Mouse (Mus musculus) limb, embryonic 14.5 days (tissue): ENCODE data around the gene Prlhr. TPM values are rescaled to one million over a fixed set of nuclear protein-coding genes. Genes with fewer than 3 reads are reported as not detected.

Experiments used
- ATAC-seq: fragments of 200-750 bp; cut with Nextera tagmentation; 2 replicates; pipeline ENCODE4 v1.8.0; 2017; ENCODE audit warnings: low read depth, moderate number of reproducible peaks, moderate TSS enrichment; ENCODE audit not compliant: low FRiP score
- DNase-seq: peaks from one replicate; pipeline ENCODE4 v3.0.0-alpha.2; 2015; ENCODE audit warnings: low spot score
- H3K27ac ChIP-seq: fragments of 300-500 bp; sonication (generic); replicated peaks from 2 replicates; pipeline ENCODE4 v1.5.1; 2014; ENCODE audit warnings: low read depth, mild to moderate bottlenecking, low read length, moderate library complexity, mixed read lengths
- H3K27me3 ChIP-seq: fragments of 300-500 bp; sonication (generic); 2 replicates; pipeline ENCODE4 v1.6.1; 2014; ENCODE audit warnings: low read length, mixed read lengths; ENCODE audit not compliant: control insufficient read depth, insufficient read depth
- H3K36me3 ChIP-seq: fragments of 300-500 bp; sonication (generic); 2 replicates; pipeline ENCODE4 v1.6.1; 2014; ENCODE audit warnings: mild to moderate bottlenecking, low read length, moderate library complexity, mixed read lengths; ENCODE audit not compliant: control insufficient read depth, insufficient read depth
- H3K4me1 ChIP-seq: fragments of 300-500 bp; sonication (generic); 2 replicates; pipeline ENCODE4 v1.6.1; 2014; ENCODE audit warnings: antibody characterized with exemption, low read length, mixed read lengths; ENCODE audit not compliant: control insufficient read depth, insufficient read depth
- H3K4me2 ChIP-seq: fragments of 300-500 bp; sonication (generic); replicated peaks from 2 replicates; pipeline ENCODE4 v1.6.1; 2014; ENCODE audit warnings: low read depth, mild to moderate bottlenecking, low read length, moderate library complexity; ENCODE audit not compliant: severe bottlenecking
- H3K4me3 ChIP-seq: fragments of 300-500 bp; sonication (generic); replicated peaks from 2 replicates; pipeline ENCODE4 v1.5.1; 2014; ENCODE audit warnings: low read length
- H3K9ac ChIP-seq: fragments of 300-500 bp; sonication (generic); 2 replicates; pipeline ENCODE4 v1.6.1; 2014; ENCODE audit warnings: mild to moderate bottlenecking, low read depth, low read length, moderate library complexity; ENCODE audit not compliant: severe bottlenecking
- H3K9me3 ChIP-seq: fragments of 300-500 bp; sonication (generic); 2 replicates; pipeline ENCODE4 v1.6.1; 2016; ENCODE audit warnings: low read length; ENCODE audit not compliant: control insufficient read depth
- POLR2A ChIP-seq: fragments of 200-500 bp; IDR thresholded peaks from 2 replicates; pipeline ENCODE4 v1.8.0; 2012; ENCODE audit warnings: inconsistent platforms, mild to moderate bottlenecking, moderate library complexity, borderline replicate concordance; ENCODE audit not compliant: insufficient read depth, insufficient read length; ENCODE audit errors: extremely low read depth
- WGBS: fragments of 180-500 bp; shearing (Covaris S2); extraction: QIAGEN DNeasy Blood & Tissue Kit; methylation state at CpG from one replicate; pipeline ENCODE4 v1.1.7; 2014; 5-methylcytosine and 5-hydroxymethylcytosine counted together
- polyA plus RNA-seq, 2 experiments: library from polyadenylated mRNA; depleted of rRNA in 1 of 2; stranded (reverse) in 1 of 2; unstranded in 1 of 2; fragments of >200 nt; fragmentation: Nextera tagmentation in 1 of 2; extraction: Ambion mirVana in 1 of 2; gene quantifications; 2 replicates each; pipeline versions ENCODE4 v1.2.1 to v1.2.3; 2012 to 2014

Gene Prlhr
- polyA plus RNA-seq, 2 experiments, result not detected

GRCm38 (mm10) chr19:60437566-60438241 lies 30.4 kb downstream of the Prlhr start:
- H3K36me3 ChIP-seq, result no peaks in the 10 kb centered on the region
- no peak overlapping the region for H3K4me2 ChIP-seq
- TF ChIP-seq POLR2A, result no peak
- H3K4me1 ChIP-seq, result no peaks in the 10 kb centered on the region
- H3K27ac ChIP-seq, result no peak overlapping the region
- no peak overlapping the region for H3K4me3 ChIP-seq
- H3K27me3 ChIP-seq, result no peaks in the 10 kb centered on the region
- peak; percentile 14 for DNase-seq
- WGBS, result 52% methylated on average over 6 of the region's 6 CpGs
- H3K9me3 ChIP-seq, result no peaks in the 10 kb centered on the region
- ATAC-seq, result no peak
- no peak overlapping the region for H3K9ac ChIP-seq

- Histone ChIP-seq H3K27ac (no peak overlapping the region), H3K36me3 (no peaks in the 10 kb centered on the region), H3K4me2 (no peak overlapping the region), H3K4me1 (no peaks in the 10 kb centered on the region), H3K27me3 (no peaks in the 10 kb centered on the region), H3K4me3 (no peak overlapping the region), H3K9me3 (no peaks in the 10 kb centered on the region), H3K9ac (no peak overlapping the region)
- DNase-seq, result no peak
- 85% methylated on average over 6 of the region's 6 CpGs for WGBS
- TF ChIP-seq POLR2A, result no peak
- ATAC-seq, result no peak
Observed at GRCm38 (mm10) chr19:60432347-60433129, 35.6 kb downstream of the Prlhr start.

- ATAC-seq (no peak), DNase-seq (peak; percentile 65)
- Histone ChIP-seq H3K9me3 (no peaks in the 10 kb centered on the region), H3K4me1 (no peaks in the 10 kb centered on the region), H3K27ac (no peak overlapping the region), H3K4me2 (no peak overlapping the region), H3K9ac (no peak overlapping the region), H3K27me3 (no peaks in the 10 kb centered on the region), H3K36me3 (no peaks in the 10 kb centered on the region), H3K4me3 (no peak overlapping the region)
- no peak for TF ChIP-seq POLR2A
- WGBS, result 76% methylated on average over 1 of the region's 1 CpGs
Observed at GRCm38 (mm10) chr19:60417611-60418010, 50.5 kb downstream of the Prlhr start.

Other genes with a start within 250 kb of the Prlhr start
- 19.9 and 30.7 TPM in 2 replicates for gene Fam204a, start 241.6 kb downstream of the Prlhr start, polyA plus RNA-seq (2012; rRNA removed)
- 57.3 and 57.5 TPM in 2 replicates for gene Fam204a, start 241.6 kb downstream of the Prlhr start, polyA plus RNA-seq (2014; fragmentation: Nextera tagmentation; extraction: Ambion mirVana)
- 16.7 and 16.8 TPM in 2 replicates for gene Cacul1, start 112.7 kb upstream of the Prlhr start, polyA plus RNA-seq (2012; rRNA removed)
- gene Cacul1, start 112.7 kb upstream of the Prlhr start, polyA plus RNA-seq (2014; fragmentation: Nextera tagmentation; extraction: Ambion mirVana), result 23.3 and 28.3 TPM in 2 replicates